Comparison of ENCODE assay signal across 15 mouse cellular contexts in genomic region chr16:22733772-22734528, GRCm38 (mm10).
A peak's percentile ranks its signal among the peaks of the same experiment; 100 is the strongest.
DNase-seq lines count a peak whose midpoint lies in the region; ATAC-seq and TF ChIP-seq lines count a peak whose summit lies in the region.
"Had no signal": no experiment of that assay in that cellular context is flagged by ENCODE, and none has a peak within 500 bp of the region (broad histone marks: within the 10 kb centered on the region; RNA-seq: fewer than 3 reads in every experiment).

No protein-coding gene starts in this region.

- no peak for TF ChIP-seq CTCF in lung, postnatal 0 days (IDR thresholded peaks at IDR 0.05)
- no peak for TF ChIP-seq CTCF in hindbrain, postnatal 0 days (IDR thresholded peaks at IDR 0.05; ENCODE audit: low read depth)
- TF ChIP-seq CTCF in left cerebral cortex, adult 2 months (IDR thresholded peaks at IDR 0.05): no peak

- no peak overlapping the region for H3K4me2 ChIP-seq in forebrain, embryonic 11.5 days (ENCODE audit: low read depth, low read length, severe bottlenecking)
- H3K4me2 ChIP-seq in forebrain, embryonic 12.5 days: no peak overlapping the region
- no peak overlapping the region for H3K4me2 ChIP-seq in lung, postnatal 0 days (replicated peaks; ENCODE audit: low read depth, low read length)
- no peak overlapping the region for H3K4me2 ChIP-seq in hindbrain, postnatal 0 days (ENCODE audit: low read depth, low read length)
- H3K4me2 ChIP-seq: embryonic facial prominence, embryonic 13.5 days; liver, embryonic 15.5 days had no signal

- TF ChIP-seq EP300 in lung, postnatal 0 days (IDR thresholded peaks at IDR 0.05): peak; percentile 90

- 33% methylated on average over 11 of the region's 11 CpGs for WGBS in forebrain, embryonic 11.5 days
- WGBS in forebrain, embryonic 12.5 days: 25% methylated on average over 11 of the region's 11 CpGs
- 17% methylated on average over 11 of the region's 11 CpGs for WGBS in lung, postnatal 0 days
- 16% methylated on average over 11 of the region's 11 CpGs for WGBS in hindbrain, postnatal 0 days

- peaks cover 3% of the 10 kb centered on the region; the same call in 1 of the 2 replicates for H3K27me3 ChIP-seq in forebrain, embryonic 11.5 days (ENCODE audit: control insufficient read depth, insufficient read depth, low read length)
- H3K27me3 ChIP-seq in forebrain, embryonic 12.5 days: peaks cover 17% of the 10 kb centered on the region; the same call in 1 of the 2 replicates
- no peaks in the 10 kb centered on the region for H3K27me3 ChIP-seq in lung, postnatal 0 days (replicated peaks; ENCODE audit: insufficient read depth, low read length)
- H3K27me3 ChIP-seq in hindbrain, postnatal 0 days (ENCODE audit: insufficient read depth, low read length): no peaks in the 10 kb centered on the region
- H3K27me3 ChIP-seq: embryonic facial prominence, embryonic 13.5 days; liver, embryonic 15.5 days had no signal

- DNase-seq in forebrain, embryonic 11.5 days (ENCODE audit: low spot score): no peak
- peak; percentile 70 for DNase-seq in lung, postnatal 0 days (ENCODE audit: low spot score)
- no peak for DNase-seq in lung, postnatal 14 days
- peak; percentile 3 for DNase-seq in hindbrain, postnatal 0 days (ENCODE audit: low spot score)
- DNase-seq in retina, postnatal 1 day: peak; percentile 23
- DNase-seq in left cerebral cortex, adult 2 months (ENCODE audit: extremely low spot score in 1 of 2, low spot score in 2 of 2): no peak
- DNase-seq in cerebellum, postnatal 14 days: no peak
- DNase-seq: B cell, adult 2 months; gastrocnemius, adult 2 months; kidney, adult 11 months; spleen, adult 18-20 months had no signal

- H3K9me3 ChIP-seq in forebrain, embryonic 11.5 days (ENCODE audit: control insufficient read depth, low read length): no peaks in the 10 kb centered on the region
- no peaks in the 10 kb centered on the region for H3K9me3 ChIP-seq in forebrain, embryonic 12.5 days
- no peaks in the 10 kb centered on the region for H3K9me3 ChIP-seq in lung, postnatal 0 days (ENCODE audit: low read length)
- no peaks in the 10 kb centered on the region for H3K9me3 ChIP-seq in hindbrain, postnatal 0 days (ENCODE audit: low read length)
- H3K9me3 ChIP-seq: embryonic facial prominence, embryonic 13.5 days; liver, embryonic 15.5 days had no signal

- no peak overlapping the region for H3K4me3 ChIP-seq in forebrain, embryonic 11.5 days (ENCODE audit: low read depth, low read length)
- H3K4me3 ChIP-seq in forebrain, embryonic 12.5 days (replicated peaks): no peak overlapping the region
- H3K4me3 ChIP-seq in lung, postnatal 0 days (ENCODE audit: low read depth, low read length): no peak overlapping the region
- no peak overlapping the region for H3K4me3 ChIP-seq in hindbrain, postnatal 0 days (ENCODE audit: low read length)
- no peak overlapping the region for H3K4me3 ChIP-seq in left cerebral cortex, adult 2 months
- H3K4me3 ChIP-seq: embryonic facial prominence, embryonic 13.5 days; gastrocnemius, adult 2 months; layer of hippocampus, adult 2 months; liver, embryonic 15.5 days had no signal

- ATAC-seq in forebrain, embryonic 11.5 days (replicated peaks; ENCODE audit: low FRiP score): 0 out of 2 replicates have a peak, but pooled peaks have one; percentile 2
- ATAC-seq in forebrain, embryonic 12.5 days (ENCODE audit: low FRiP score): no peak; the same call in 1 of the 2 replicates
- ATAC-seq in lung, postnatal 0 days: peak; percentile 93
- peak; percentile 51 for ATAC-seq in hindbrain, postnatal 0 days

- H3K9ac ChIP-seq in forebrain, embryonic 11.5 days (ENCODE audit: low read length): no peak overlapping the region
- no peak overlapping the region for H3K9ac ChIP-seq in forebrain, embryonic 12.5 days
- no peak overlapping the region for H3K9ac ChIP-seq in lung, postnatal 0 days (replicated peaks; ENCODE audit: low read depth)
- H3K9ac ChIP-seq in hindbrain, postnatal 0 days (replicated peaks; ENCODE audit: low read length): no peak overlapping the region
- H3K9ac ChIP-seq: embryonic facial prominence, embryonic 13.5 days; liver, embryonic 15.5 days had no signal

- H3K27ac ChIP-seq in forebrain, embryonic 11.5 days (ENCODE audit: low read depth, low read length): no peak overlapping the region
- H3K27ac ChIP-seq in forebrain, embryonic 12.5 days: no peak overlapping the region
- peak overlapping the region; percentile 29; the same call in 1 of the 2 replicates for H3K27ac ChIP-seq in lung, postnatal 0 days (ENCODE audit: low read length)
- no peak overlapping the region for H3K27ac ChIP-seq in hindbrain, postnatal 0 days
- no peak overlapping the region for H3K27ac ChIP-seq in left cerebral cortex, adult 2 months
- H3K27ac ChIP-seq: embryonic facial prominence, embryonic 13.5 days; gastrocnemius, adult 2 months; layer of hippocampus, adult 2 months; liver, embryonic 15.5 days had no signal

- no peaks in the 10 kb centered on the region for H3K36me3 ChIP-seq in forebrain, embryonic 11.5 days (ENCODE audit: control insufficient read depth, insufficient read depth, low read length)
- no peaks in the 10 kb centered on the region for H3K36me3 ChIP-seq in forebrain, embryonic 12.5 days (replicated peaks)
- no peaks in the 10 kb centered on the region for H3K36me3 ChIP-seq in lung, postnatal 0 days (ENCODE audit: insufficient read depth, low read length)
- no peaks in the 10 kb centered on the region for H3K36me3 ChIP-seq in hindbrain, postnatal 0 days (ENCODE audit: insufficient read depth, low read length)
- H3K36me3 ChIP-seq: embryonic facial prominence, embryonic 13.5 days; liver, embryonic 15.5 days had no signal

- peaks cover 3% of the 10 kb centered on the region; the same call in 1 of the 2 replicates for H3K4me1 ChIP-seq in forebrain, embryonic 11.5 days (replicated peaks; ENCODE audit: control insufficient read depth, insufficient read depth, low read length)
- H3K4me1 ChIP-seq in forebrain, embryonic 12.5 days: peaks cover 12% of the 10 kb centered on the region
- H3K4me1 ChIP-seq in lung, postnatal 0 days (ENCODE audit: insufficient read depth, low read depth, low read length): no peaks in the 10 kb centered on the region
- no peaks in the 10 kb centered on the region; the same call in 1 of the 2 replicates for H3K4me1 ChIP-seq in hindbrain, postnatal 0 days (ENCODE audit: insufficient read depth, low read length)
- H3K4me1 ChIP-seq: embryonic facial prominence, embryonic 13.5 days; liver, embryonic 15.5 days had no signal

- intact Hi-C loops in left cerebral cortex, adult 2 months (cut with DNase I): no loop called here

Comparison
In these comparisons a context has a peak if more than half of its experiments do, and no peak if none do; other contexts are left out.
1. DNase-seq: peak in lung, postnatal 0 days (single experiment), hindbrain, postnatal 0 days (single experiment) and retina, postnatal 1 day (single experiment); none in forebrain, embryonic 11.5 days (single experiment), lung, postnatal 14 days (single experiment), left cerebral cortex, adult 2 months (0 of 2) and cerebellum, postnatal 14 days (0 of 2).